Mouse (Mus musculus) MEL (cell line): ENCODE measurements at regions not wholly inside any gene's neighbourhood (a gene's known extent, or its start where the extent isn't known, plus 50 kb on each side); places are given as distances from the start of the nearest gene placed in this dataset.

Experiments
- DNase-seq: peaks from one replicate; pipeline ENCODE4 v3.0.0; 2011; ENCODE audit warnings: low read depth, low spot score
- H3K27ac ChIP-seq: 2 replicates; pipeline ENCODE4 v1.5.1; 2012; ENCODE audit warnings: low read depth, mild to moderate bottlenecking, control low read depth, low read length, moderate library complexity; ENCODE audit not compliant: control insufficient read depth
- H3K27me3 ChIP-seq, 2 experiments: fragments of 150-350 bp in 1 of 2; sonication (generic) in 1 of 2; 2 replicates each; pipeline ENCODE4 v1.6.1; 2012; ENCODE audit warnings: low read length in 2 of 2, mild to moderate bottlenecking in 2 of 2, improper control_type of control experiment in 1 of 2, moderate library complexity in 1 of 2; ENCODE audit not compliant: insufficient read depth in 2 of 2, control insufficient read depth in 1 of 2
- H3K36me3 ChIP-seq, 2 experiments: 2 replicates each; pipeline ENCODE4 v1.6.1; 2012 to 2014; ENCODE audit warnings: low read length in 2 of 2, improper control_type of control experiment in 1 of 2, inconsistent platforms in 1 of 2, mild to moderate bottlenecking in 1 of 2; ENCODE audit not compliant: insufficient read depth in 2 of 2, control insufficient read depth in 1 of 2
- H3K4me1 ChIP-seq, 2 experiments: fragments of 150-350 bp in 1 of 2; sonication (generic) in 1 of 2; 2 replicates each; pipeline ENCODE4 v1.6.1; 2012; ENCODE audit warnings: low read length in 2 of 2, improper control_type of control experiment in 1 of 2, mild to moderate bottlenecking in 1 of 2; ENCODE audit not compliant: insufficient read depth in 2 of 2, control insufficient read depth in 1 of 2
- H3K4me3 ChIP-seq, 2 experiments: fragments of 150-350 bp in 1 of 2; sonication (generic) in 1 of 2; 2 replicates each; pipeline ENCODE4 v1.5.1; 2012; ENCODE audit warnings: low read depth in 2 of 2, low read length in 2 of 2, mild to moderate bottlenecking in 2 of 2, moderate library complexity in 2 of 2, control low read depth in 1 of 2, improper control_type of control experiment in 1 of 2; ENCODE audit not compliant: control insufficient read depth in 1 of 2, insufficient read depth in 1 of 2
- H3K79me2 ChIP-seq: 2 replicates; pipeline ENCODE4 v1.6.1; 2012; ENCODE audit warnings: mild to moderate bottlenecking, low read length, moderate library complexity; ENCODE audit not compliant: control insufficient read depth, poor library complexity, insufficient read depth
- H3K9ac ChIP-seq: 2 replicates; pipeline ENCODE4 v1.6.1; 2012; ENCODE audit warnings: low read depth, mild to moderate bottlenecking, control low read depth, low read length, moderate library complexity; ENCODE audit not compliant: control insufficient read depth, poor library complexity, severe bottlenecking
- H3K9me3 ChIP-seq: fragments of 150-350 bp; sonication (generic); replicated peaks from 2 replicates; pipeline ENCODE4 v1.6.1; 2012; ENCODE audit warnings: mild to moderate bottlenecking, low read length, improper control_type of control experiment, moderate library complexity; ENCODE audit not compliant: insufficient read depth
- BHLHE40 ChIP-seq: IDR thresholded peaks from 2 replicates; pipeline ENCODE4 v1.6.1; 2012; ENCODE audit warnings: low read depth, mild to moderate bottlenecking, inconsistent platforms, low read length, improper control_type of control experiment, borderline replicate concordance
- CHD2 ChIP-seq: IDR thresholded peaks from 2 replicates; pipeline ENCODE4 v1.6.1; 2011; ENCODE audit warnings: low read length, improper control_type of control experiment
- CTCF ChIP-seq, 3 experiments: IDR thresholded peaks in 2 of 3; conservative IDR thresholded peaks in 1 of 3; 2 replicates each; pipeline ENCODE4 v1.5.1; 2011 to 2012; ENCODE audit warnings: low read length in 3 of 3, low read depth in 2 of 3, mild to moderate bottlenecking in 2 of 3, improper control_type of control experiment in 1 of 3, inconsistent platforms in 1 of 3, mixed read lengths in 1 of 3, moderate library complexity in 1 of 3; ENCODE audit not compliant: control insufficient read depth in 1 of 3, insufficient read depth in 1 of 3, poor library complexity in 1 of 3, severe bottlenecking in 1 of 3
- HCFC1 ChIP-seq: IDR thresholded peaks from 2 replicates; pipeline ENCODE4 v1.6.1; 2012; ENCODE audit warnings: low read depth, mild to moderate bottlenecking, inconsistent platforms, low read length, improper control_type of control experiment, moderate library complexity
- JUND ChIP-seq: IDR thresholded peaks from 2 replicates; pipeline ENCODE4 v1.6.1; 2011; ENCODE audit warnings: low read depth, mild to moderate bottlenecking, improper control_type of control experiment, low read length
- MXI1 ChIP-seq: IDR thresholded peaks from 2 replicates; pipeline ENCODE4 v1.6.1; 2011; ENCODE audit warnings: mild to moderate bottlenecking, low read depth, low read length, improper control_type of control experiment
- TBP ChIP-seq: IDR thresholded peaks from 2 replicates; pipeline ENCODE4 v1.8.0; 2011; ENCODE audit warnings: low read depth, low read length, improper control_type of control experiment
- TCF12 ChIP-seq: IDR thresholded peaks from 2 replicates; pipeline ENCODE4 v1.6.1; 2014; ENCODE audit warnings: low read depth, mild to moderate bottlenecking, inconsistent platforms, low read length, improper control_type of control experiment, moderate library complexity

DNA sequence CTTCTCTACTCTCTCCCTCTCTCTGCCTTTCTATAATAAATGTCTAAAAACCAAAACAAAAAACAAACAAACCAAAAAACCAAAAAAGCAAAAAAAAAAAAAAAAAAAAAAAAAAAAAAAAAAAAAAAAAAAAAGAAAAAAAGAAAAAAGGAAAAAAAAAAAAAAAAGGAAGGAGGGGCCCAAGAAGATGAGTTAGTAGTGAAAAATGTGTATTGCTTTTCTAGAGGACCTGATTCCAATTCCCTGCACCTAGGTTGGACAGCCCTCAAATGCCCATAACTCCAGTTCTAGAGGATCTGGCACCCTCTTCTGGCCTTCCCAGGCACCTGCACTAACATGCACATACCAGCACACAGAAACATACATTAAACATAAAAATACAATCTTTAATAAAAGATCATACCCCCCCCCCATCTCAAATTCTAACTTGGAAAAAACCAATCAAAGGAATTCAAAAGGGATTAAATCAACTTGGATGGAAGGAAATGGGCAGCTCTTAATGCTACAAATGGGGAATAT, 70.9 kb upstream of the Cntnap4 start:
- no peaks in the 10 kb centered on the region for H3K27me3 ChIP-seq
- H3K79me2 ChIP-seq: no peaks in the 10 kb centered on the region
- H3K4me3 ChIP-seq: no peak overlapping the region
- no peaks in the 10 kb centered on the region for H3K4me1 ChIP-seq
- no peak for DNase-seq
- no peak overlapping the region for H3K9ac ChIP-seq
- H3K27ac ChIP-seq: no peak overlapping the region
- H3K9me3 ChIP-seq: no peaks in the 10 kb centered on the region
- no peaks in the 10 kb centered on the region for H3K36me3 ChIP-seq
- TF ChIP-seq TBP (no peak), CTCF (IDR thresholded peaks at IDR 0.05 in 2 of 3, conservative IDR thresholded peaks at IDR 0.05 in 1 of 3; ENCODE audit: control insufficient read depth in 1 of 3, insufficient read depth in 1 of 3, low read depth in 2 of 3, low read length in 3 of 3, poor library complexity in 1 of 3, severe bottlenecking in 1 of 3) (peak in 1 of 3 experiments; percentile 4; a peak in 1 of 6 replicates)

GRCm38 (mm10) chr8:112504034-112504433, 65.8 kb upstream of the Cntnap4 start:
- Histone ChIP-seq H3K27me3 (no peaks in the 10 kb centered on the region), H3K27ac (no peak overlapping the region), H3K4me1 (no peaks in the 10 kb centered on the region), H3K9ac (no peak overlapping the region), H3K9me3 (no peaks in the 10 kb centered on the region), H3K4me3 (no peak overlapping the region), H3K79me2 (no peaks in the 10 kb centered on the region), H3K36me3 (no peaks in the 10 kb centered on the region)
- no peak for DNase-seq
- TF ChIP-seq TCF12 (no peak), JUND (no peak), MXI1 (no peak), CHD2 (no peak), BHLHE40 (no peak), HCFC1 (no peak)
